Mouse (Mus musculus) embryonic fibroblast, embryonic 13.5 days (primary cell): Measurements from ENCODE around the gene Polr3c.

Experiments
- CTCF ChIP-seq: IDR thresholded peaks from 2 replicates; pipeline ENCODE4 v1.5.1; 2011; ENCODE audit warnings: mild to moderate bottlenecking, control low read depth, low read length, moderate library complexity, borderline replicate concordance; ENCODE audit not compliant: insufficient read depth
- POLR2A ChIP-seq: IDR thresholded peaks from 2 replicates; pipeline ENCODE4 v1.6.1; 2011; ENCODE audit warnings: low read depth, mild to moderate bottlenecking, control low read depth, low read length, moderate library complexity

DNA sequence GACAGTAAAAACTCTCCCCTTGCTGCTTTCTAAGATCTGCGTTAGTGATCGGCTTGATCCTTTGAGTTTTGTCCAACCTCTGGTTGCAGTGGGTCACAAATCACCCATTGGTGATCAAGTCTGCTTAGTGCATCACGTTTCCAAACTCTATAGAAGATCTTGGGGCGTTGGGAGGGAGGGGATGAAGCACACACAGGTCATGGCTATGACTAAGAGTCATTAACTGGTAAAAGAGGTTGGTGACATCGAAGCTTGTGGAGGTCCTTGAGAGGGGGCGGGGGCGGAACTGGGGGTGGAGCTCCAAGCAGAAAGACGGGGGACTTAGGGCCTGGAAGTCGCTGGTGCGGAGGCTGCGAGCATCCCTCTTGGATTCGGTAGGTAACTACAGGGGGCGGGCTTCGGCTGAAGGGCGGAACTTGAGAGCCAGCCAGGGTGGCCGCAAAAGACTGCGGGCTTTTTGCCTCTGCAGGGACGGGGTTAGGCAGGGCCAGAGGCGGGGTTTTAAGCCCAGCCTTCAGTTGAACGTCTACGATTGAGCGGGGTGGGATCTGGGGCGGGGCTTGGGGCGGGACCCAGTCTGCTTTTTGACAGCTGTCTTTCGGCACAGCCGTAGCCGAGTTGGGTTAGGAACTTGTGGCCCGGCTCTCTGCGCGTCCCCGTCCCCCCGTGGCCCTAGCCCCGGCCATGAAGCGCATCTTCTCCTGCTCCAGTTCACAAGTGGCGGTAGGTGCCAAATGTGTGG is 57.5 kb downstream of the Polr3c start, which contains the start of gene Ankrd35:
- TF ChIP-seq POLR2A (no peak), CTCF (no peak)
